Mouse (Mus musculus) olfactory bulb, adult 2 months (tissue): ENCODE measurements around the gene Nfatc2.

ENCODE experiments used
- CTCF ChIP-seq: fragments of 200-500 bp; IDR thresholded peaks from 2 replicates; pipeline ENCODE4 v1.5.1; 2012; ENCODE audit warnings: low read depth, mild to moderate bottlenecking, low read length, moderate library complexity; ENCODE audit not compliant: insufficient read depth
- POLR2A ChIP-seq: fragments of 200-500 bp; IDR thresholded peaks from 2 replicates; pipeline ENCODE4 v1.6.1; 2012; ENCODE audit warnings: mild to moderate bottlenecking, low read depth, low read length, moderate library complexity; ENCODE audit not compliant: insufficient read depth

GRCm38 (mm10) chr2:168584408-168584807, 17.0 kb downstream of the Nfatc2 start:
- TF ChIP-seq CTCF (no peak), POLR2A (no peak)
